Mouse (Mus musculus) spleen, postnatal 4 days (tissue): ENCODE measurements around the gene Mrpl40.
"Not testable (repeated sequence)": the region's sequence is repeated elsewhere in the genome, so short reads cannot be mapped to it uniquely, and the experiment has no call there.

Source experiments
- DNase-seq, 2 experiments: peaks; one replicate each; pipeline ENCODE4 v3.0.0; 2022; ENCODE audit warnings: low spot score in 2 of 2

Gene Mrpl40

GRCm38 (mm10) chr16:18876442-18877308 lies at the start of gene Mrpl40, which contains the start of gene Hira:
Gene Mrpl40 (minus strand): TSS chr16:18876862.
Gene Hira (plus strand): TSS chr16:18877037.
- peak; percentile 96 to 97 for DNase-seq

GRCm38 (mm10) chr16:18921771-18922170 lies 45.1 kb upstream of the Mrpl40 start:
- no peak for DNase-seq

DNA sequence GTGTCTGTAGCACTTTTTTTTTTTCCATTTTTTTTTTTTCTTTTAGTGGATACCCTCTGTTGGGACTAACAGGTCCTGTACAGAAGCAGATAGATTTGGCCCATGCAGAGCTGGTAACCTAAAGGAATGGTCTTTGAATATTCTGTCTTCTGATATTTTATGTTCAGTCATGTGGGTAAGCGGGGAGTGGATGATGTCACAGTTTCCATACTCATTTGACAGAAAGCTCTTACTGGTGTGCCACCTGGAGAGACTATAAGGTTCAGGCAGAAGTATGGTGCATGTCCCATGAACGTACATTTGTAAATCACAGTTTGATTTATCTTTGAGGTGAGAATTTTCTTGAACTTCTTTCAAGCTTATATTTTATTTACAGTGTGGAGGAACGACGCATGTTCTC lies 39.4 kb upstream of the Mrpl40 start:
- DNase-seq = no peak

GRCm38 (mm10) chr16:18905648-18906047 lies 29.0 kb upstream of the Mrpl40 start:
- no peak for DNase-seq

DNA sequence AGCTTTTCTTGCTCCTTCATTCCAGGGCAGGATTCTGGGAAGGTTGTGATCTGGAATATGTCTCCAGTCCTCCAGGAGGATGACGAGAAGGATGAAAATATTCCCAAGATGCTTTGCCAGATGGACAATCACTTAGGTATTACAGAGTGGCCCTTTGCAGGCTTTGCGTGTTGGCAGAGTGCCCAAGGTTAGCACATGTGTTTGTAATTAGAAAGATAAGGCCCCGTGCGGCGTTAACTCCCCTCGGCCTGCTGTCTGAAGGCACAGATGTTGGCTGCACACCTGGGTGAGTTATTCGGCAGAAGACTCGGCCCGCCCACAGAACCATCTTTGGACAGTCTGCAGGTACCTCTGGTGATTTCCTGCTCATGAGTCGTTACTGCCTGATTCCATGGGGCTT lies 19.8 kb upstream of the Mrpl40 start:
- peak; percentile 76 to 84 for DNase-seq

DNA sequence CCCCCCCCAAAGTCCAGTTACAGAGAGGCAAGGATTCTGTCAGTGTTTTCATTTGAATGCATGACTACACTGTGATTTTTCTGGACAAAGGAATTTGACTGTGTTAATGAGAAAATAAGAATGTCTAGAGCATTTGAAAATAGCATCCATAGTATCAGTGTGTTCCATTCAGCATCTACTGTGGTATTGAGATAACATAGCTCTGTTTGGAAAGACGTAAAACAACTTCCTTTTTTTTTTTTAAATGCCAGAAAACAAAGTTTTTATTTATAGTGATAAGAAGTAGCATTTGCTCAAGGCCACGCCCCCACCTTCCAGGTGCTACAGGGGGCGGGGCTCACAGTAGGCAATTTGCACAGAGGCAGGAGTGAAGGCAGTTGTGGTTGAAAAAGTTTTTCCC lies 18.6 kb upstream of the Mrpl40 start:
- no peak for DNase-seq

DNA sequence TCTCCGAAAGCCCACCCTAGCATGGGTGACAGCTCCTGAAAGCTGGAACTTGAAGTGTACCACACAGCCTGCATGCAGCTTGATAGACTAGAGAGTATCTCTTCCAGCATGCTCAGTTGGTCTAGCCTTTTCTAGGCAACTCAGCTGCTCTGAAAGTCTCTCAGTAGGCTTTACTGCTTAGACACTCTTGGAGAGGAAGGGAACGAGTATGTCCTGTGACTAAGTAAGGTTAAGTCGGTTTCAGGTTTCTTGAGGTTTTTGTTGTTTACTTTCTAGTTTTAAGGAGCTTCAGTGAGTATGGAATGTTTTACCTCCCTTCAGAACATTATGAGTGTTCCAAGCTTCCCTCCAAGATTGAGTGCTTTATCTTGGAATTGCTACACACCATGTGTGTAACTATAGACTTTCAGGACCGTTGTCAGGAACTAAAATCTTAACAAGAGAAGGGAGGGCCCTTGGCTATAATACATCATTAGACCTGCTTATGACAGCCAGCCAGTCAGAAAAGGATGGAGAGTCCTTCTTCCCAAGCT lies 17.2 kb upstream of the Mrpl40 start:
- no peak for DNase-seq

GRCm38 (mm10) chr16:18884044-18884443 lies 7.4 kb upstream of the Mrpl40 start:
- no peak for DNase-seq

DNA sequence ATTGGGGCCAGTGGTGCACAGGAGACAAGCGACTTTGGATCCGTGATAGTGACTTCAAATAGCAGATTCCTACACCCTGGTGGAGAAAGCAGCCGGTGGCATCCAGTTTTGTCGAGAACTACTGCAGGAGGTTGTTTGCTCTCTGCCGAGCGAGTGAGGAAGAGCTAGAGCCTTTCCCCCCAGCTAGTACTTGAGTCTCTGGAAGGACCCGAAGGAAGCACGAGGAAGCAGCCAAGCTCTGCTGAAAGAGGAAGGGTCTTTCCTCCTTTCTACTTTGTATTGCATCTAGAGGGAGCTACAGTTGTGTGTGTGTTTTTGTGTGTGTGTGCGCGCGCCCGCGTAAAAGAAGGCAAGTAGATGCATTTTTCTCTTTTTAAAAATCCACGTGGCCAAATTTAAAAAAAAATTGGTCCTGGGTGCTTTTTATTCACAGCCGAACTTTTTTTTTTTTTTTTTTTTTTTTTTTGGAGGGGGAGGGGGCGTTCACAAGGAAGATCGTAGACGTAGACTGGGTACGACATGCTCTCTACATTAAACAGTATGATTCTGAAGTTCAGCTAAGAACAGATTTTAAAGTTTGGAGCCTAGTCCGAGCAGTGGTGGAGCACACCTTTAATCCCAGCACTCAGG lies 1.5 kb upstream of the Mrpl40 start:
- DNase-seq = peak in 1 of 2 experiments; percentile 65

GRCm38 (mm10) chr16:18877386-18878090 lies 876 bp upstream of the Mrpl40 start:
- peak; percentile 60 to 80 for DNase-seq

DNA sequence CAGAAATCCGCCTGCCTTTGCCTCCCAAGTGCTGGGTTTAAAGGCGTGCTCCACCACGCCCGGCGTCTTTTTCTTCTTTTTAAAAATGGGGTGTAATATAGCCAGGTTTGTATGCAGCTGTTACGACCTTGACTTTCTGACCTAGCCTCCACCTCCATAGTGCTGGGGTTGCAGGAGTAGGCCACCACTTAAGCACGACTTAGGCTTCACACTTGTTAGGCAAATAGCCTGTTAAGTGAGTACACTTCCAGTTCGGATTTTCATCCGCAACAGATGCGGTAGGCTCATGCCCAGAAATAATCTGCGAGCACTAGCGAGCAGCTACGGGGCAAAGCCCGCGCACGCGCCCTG lies 596 bp downstream of the Mrpl40 start:
- DNase-seq = no peak

- DNase-seq = not testable (repeated sequence)
Observed at GRCm38 (mm10) chr16:18870495-18870894, 6.2 kb downstream of the Mrpl40 start.

- DNase-seq = no peak
Observed at GRCm38 (mm10) chr16:18860186-18860585, 16.5 kb downstream of the Mrpl40 start.

DNA sequence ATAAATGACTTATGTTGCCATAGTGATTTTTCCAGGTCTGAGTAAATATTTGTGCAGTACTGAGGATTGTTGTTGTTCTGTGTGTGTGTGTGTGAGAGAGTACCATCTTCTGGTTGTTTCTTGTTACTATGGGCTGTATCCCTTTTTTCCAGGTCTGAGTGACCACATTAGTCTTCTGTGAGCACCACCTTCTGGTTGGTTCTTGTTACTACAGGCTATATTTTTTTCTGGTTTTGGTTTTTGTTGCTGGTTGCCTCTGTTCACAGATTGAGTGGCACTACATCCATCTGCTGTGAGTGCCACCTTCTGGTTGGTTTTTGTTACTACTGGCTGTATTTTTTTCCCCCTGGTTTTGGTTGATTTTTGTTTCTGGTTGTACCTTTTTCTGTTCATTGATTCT lies 18.1 kb downstream of the Mrpl40 start:
- DNase-seq = peak in 1 of 2 experiments; percentile 14

DNA sequence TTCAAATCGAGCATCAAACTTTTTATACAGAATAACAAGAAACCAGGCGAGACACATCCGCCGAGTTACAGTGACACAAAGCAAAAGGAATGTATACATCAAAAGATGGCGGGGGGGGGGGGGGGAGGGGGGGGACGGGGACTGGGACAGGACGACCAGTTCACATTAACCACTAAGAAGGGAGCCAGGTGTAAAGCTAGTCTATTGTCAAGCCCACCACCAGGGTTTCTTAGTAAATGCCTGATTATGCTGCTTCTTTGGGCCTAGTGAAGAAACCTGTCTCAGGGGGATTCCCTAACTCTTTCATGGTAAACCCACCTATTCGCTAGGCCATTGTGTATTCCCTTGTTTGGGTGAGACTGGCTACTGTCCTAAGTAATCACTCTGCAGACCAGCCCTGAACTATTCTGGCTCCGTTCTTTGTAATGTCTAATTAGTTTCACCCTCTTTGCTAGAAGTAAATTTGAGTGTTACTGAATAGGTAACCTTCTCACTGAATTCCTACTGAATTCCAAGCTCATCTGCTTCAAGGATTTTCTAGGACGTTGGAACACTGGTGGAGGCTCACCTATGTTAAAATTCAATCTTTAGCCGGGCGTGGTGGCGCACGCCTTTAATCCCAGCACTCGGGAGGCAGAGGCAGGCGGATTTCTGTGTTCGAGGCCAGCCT lies 27.0 kb downstream of the Mrpl40 start:
- DNase-seq = not testable (repeated sequence)

- no peak for DNase-seq
Observed at GRCm38 (mm10) chr16:18846301-18846820, 30.3 kb downstream of the Mrpl40 start.

- DNase-seq = no peak
Observed at GRCm38 (mm10) chr16:18838346-18838745, 38.3 kb downstream of the Mrpl40 start.

DNA sequence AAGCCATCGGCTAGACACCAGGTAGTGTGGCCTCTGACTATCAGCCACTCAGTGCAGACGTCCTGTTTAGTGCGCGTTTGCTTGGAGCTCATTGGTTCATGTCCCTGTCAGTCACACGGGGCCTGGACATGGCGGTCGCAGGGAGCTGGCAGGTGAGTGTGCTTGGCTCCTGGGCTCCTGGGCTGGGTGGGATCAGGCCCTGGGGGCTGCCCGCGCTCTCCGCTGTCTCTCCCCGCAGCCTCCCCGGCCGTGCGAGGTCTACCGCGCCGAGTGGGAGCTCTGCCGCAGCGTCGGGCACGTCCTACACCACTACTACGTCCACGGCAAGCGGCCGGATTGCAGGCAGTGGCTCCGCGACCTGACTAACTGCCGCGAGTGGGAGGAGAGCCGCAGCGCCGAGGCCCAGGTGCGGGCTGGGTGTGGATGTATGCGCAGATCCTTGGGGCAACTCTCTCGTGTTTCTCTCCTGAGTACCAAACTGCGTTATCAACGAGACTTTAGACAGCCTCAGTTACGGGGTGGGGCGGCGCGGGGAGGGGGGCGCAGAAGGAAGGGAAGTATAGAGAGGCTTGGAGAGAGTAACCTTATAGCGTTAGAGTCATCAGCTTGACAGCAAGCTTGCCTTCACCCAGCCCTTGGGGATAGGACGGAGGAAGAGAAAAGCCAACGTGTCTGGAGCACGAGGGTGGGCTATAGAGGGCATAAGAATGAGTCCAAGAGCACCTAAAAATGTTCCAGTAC lies 40.0 kb downstream of the Mrpl40 start, which contains the start of the genes 2510002D24Rik and Gm28539:
Gene 2510002D24Rik, plus strand, starts transcription at position 111 of the 741 bp plus-strand sequence.
Gene Gm28539, plus strand, starts transcription at position 117 of the 741 bp plus-strand sequence.
- peak; percentile 90 to 93 for DNase-seq

DNA sequence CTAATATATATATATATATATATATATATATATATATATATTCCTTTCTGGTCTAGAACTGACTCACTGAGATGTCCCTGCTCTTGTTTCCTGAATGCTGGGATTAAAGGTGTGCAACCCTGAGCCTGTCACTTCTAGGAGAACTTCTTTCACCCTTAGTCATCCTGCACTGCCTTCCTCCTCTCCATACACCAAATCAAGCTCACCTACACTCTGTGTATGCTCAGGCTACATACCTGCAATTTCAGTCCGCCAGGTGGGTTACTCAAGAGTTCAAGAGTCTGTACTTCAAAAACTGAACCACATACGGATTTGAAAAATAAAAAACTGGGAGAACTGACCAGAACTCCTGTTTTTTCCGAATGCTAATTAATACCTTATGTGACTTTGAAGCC lies 40.6 kb downstream of the Mrpl40 start:
- DNase-seq = no peak

DNA sequence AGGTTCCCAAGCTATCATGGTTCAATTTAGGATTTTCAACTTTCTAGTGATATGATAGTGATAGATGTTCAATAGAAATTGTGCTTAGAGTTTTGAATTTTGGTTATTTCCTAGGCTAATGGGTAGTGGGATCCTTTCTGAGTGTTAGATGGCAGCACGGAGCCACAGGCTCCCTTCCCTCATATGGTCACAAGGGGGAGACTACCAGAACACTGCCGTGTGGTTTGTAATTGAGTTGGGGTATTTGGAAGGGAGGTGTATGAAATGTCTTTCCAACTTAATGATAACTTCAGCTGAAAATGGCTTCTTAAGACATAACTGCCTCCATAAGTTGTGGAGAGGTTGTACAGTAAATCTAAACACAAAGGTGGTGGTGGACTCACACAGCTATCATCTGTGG lies 43.2 kb downstream of the Mrpl40 start:
- no peak for DNase-seq

DNA sequence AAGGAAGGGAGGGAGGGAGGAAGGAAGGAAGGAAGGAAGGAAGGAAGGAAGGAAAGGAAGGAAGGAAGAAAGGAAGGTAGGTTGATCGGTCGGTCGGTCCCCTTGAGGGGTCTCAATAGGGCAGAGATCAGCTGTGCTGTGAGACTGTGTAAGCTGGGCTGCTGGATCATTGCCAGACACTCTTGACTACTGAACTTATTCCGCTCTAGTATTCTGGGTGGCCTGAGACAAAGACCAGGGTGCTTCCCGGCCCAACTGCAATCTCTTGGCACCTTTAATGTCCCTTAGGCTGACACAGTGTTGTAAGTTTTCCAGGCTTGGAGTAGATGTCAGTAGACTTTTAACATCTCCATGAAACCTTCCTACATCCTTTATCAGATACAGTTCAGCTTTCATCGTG lies 47.6 kb downstream of the Mrpl40 start:
- no peak for DNase-seq
